Comparison of ENCODE assay signal across 16 mouse cellular contexts in the genomic region with DNA sequence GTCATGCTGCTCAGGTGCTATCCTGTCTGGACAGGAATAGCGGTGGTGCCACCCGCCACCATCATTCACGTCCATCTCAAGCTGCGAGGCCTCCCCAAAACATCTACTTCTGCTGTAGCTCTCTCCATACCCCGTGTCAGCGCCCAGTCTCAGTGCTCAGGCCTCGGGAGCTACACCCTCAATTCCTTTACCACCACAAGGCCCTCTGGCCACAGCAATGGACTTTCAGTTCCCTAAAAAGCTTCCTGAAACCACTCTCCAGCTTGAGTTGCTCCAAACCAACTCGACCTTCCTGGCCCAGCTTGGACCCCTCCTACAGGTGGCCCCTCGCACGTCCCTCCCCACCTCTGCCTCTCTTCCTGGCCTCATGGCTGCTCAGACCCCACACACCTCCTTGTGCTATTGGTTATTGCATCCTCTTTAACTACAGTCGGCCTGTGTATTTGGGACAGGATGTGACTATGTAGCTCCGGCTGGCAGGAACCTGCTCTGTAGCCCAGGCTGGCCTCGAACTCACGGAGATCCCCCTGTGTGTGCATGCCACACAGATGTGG. TPM values are rescaled to one million over a fixed set of nuclear protein-coding genes. Genes with fewer than 3 reads are reported as not detected.
DNase-seq lines count a peak whose midpoint lies in the region; ATAC-seq lines count a peak whose summit lies in the region.
"Had no signal": no experiment of that assay in that cellular context is flagged by ENCODE, and none has a peak within 500 bp of the region (broad histone marks: within the 10 kb centered on the region; RNA-seq: fewer than 3 reads in every experiment).

No protein-coding gene starts in this region.

- no peak overlapping the region for H3K4me3 ChIP-seq in brown adipose tissue, adult 24 weeks (ENCODE audit: insufficient read depth, low read depth, low read length)
- H3K4me3 ChIP-seq: neural tube, embryonic 15.5 days had no signal

- H3K4me1 ChIP-seq in brown adipose tissue, adult 24 weeks (ENCODE audit: control insufficient read depth, insufficient read depth, insufficient read length, low read length): peaks cover 7% of the 10 kb centered on the region

- H3K27ac ChIP-seq in brown adipose tissue, adult 24 weeks (replicated peaks; ENCODE audit: low read depth, low read length): peak overlapping the region; percentile 16; the same call in 1 of the 2 replicates
- H3K27ac ChIP-seq: hindbrain, embryonic 14.5 days; neural tube, embryonic 15.5 days had no signal

- peak; percentile 60 for ATAC-seq in megakaryocyte progenitor cell, adult 5-6 weeks (replicated peaks; ENCODE audit: poor library complexity)
- ATAC-seq: intestine, embryonic 16.5 days had no signal

- peak; percentile 33 for DNase-seq in layer of hippocampus, adult 11-12 months (ENCODE audit: low spot score)
- DNase-seq in layer of hippocampus, postnatal 25 days (ENCODE audit: extremely low spot score in 1 of 2, low spot score in 1 of 2): no peak
- peak; percentile 58 to 59 for DNase-seq in B cell, adult 2 months
- DNase-seq in cerebellum, adult 11 months: no peak
- no peak for DNase-seq in thymus, postnatal 0 days (ENCODE audit: low spot score)

RNA-seq across cellular contexts. Expression of gene Kcnk7, which starts 7.8 kb away (rescaled TPM):
- not detected for total RNA-seq in layer of hippocampus, postnatal 25 days (2021)
- not detected in 2 replicates for polyA plus RNA-seq in brown adipose tissue, adult 24 weeks (2012; ENCODE audit: insufficient read depth, insufficient read length, missing spikeins)
- not detected in 2 replicates for total RNA-seq in megakaryocyte progenitor cell, adult 5-6 weeks (2015)
- 0.14 TPM in 1 of 2 replicates, not detected in the other for total RNA-seq in megakaryocyte progenitor cell, adult 5-6 weeks (2017)
- 0.32 and 0.74 TPM in 2 replicates for polyA plus RNA-seq in thymus, postnatal 0 days (2015; fragmentation: Nextera tagmentation; extraction: Ambion mirVana)
- total RNA-seq: adrenal gland, postnatal 25 days; heart, adult 18-20 months; left cerebral cortex, postnatal 10 days; liver, adult 2 months; midbrain, postnatal 0 days had no signal
- polyA plus RNA-seq: embryonic facial prominence, embryonic 11.5 days; liver, adult 2 months had no signal

RNA-seq across cellular contexts. Expression of gene Ehbp1l1, which starts 14.1 kb away (rescaled TPM):
- 10 to 100 TPM; 14.6 to 17.2 TPM for total RNA-seq in layer of hippocampus, postnatal 25 days (2021)
- 45.3 and 47.1 TPM in 2 replicates for polyA plus RNA-seq in brown adipose tissue, adult 24 weeks (2012; ENCODE audit: insufficient read depth, insufficient read length, missing spikeins)
- 7.9 and 8.1 TPM in 2 replicates for total RNA-seq in megakaryocyte progenitor cell, adult 5-6 weeks (2015)
- 27.2 and 30.3 TPM in 2 replicates for total RNA-seq in megakaryocyte progenitor cell, adult 5-6 weeks (2017)
- polyA plus RNA-seq in thymus, postnatal 0 days (2015; fragmentation: Nextera tagmentation; extraction: Ambion mirVana): 17.6 TPM in 2 replicates

RNA-seq across cellular contexts. Expression of gene Fam89b, which starts 17.5 kb away (rescaled TPM):
- total RNA-seq in layer of hippocampus, postnatal 25 days (2021): 10 to 100 TPM; 29.3 to 32.9 TPM
- polyA plus RNA-seq in brown adipose tissue, adult 24 weeks (2012; ENCODE audit: insufficient read depth, insufficient read length, missing spikeins): 55.7 and 58.4 TPM in 2 replicates
- total RNA-seq in megakaryocyte progenitor cell, adult 5-6 weeks (2015): 40.5 and 42.3 TPM in 2 replicates
- 20.3 and 22.9 TPM in 2 replicates for total RNA-seq in megakaryocyte progenitor cell, adult 5-6 weeks (2017)
- polyA plus RNA-seq in thymus, postnatal 0 days (2015; fragmentation: Nextera tagmentation; extraction: Ambion mirVana): 91.8 and 92.5 TPM in 2 replicates

RNA-seq across cellular contexts. Expression of gene Pcnx3, which starts 23.3 kb away (rescaled TPM):
- total RNA-seq in layer of hippocampus, postnatal 25 days (2021): 10 to 100 TPM; 59.8 to 73.9 TPM
- 19.6 and 26.2 TPM in 2 replicates for polyA plus RNA-seq in brown adipose tissue, adult 24 weeks (2012; ENCODE audit: insufficient read depth, insufficient read length, missing spikeins)
- total RNA-seq in megakaryocyte progenitor cell, adult 5-6 weeks (2015): 21.6 and 24.5 TPM in 2 replicates
- 15.6 and 15.7 TPM in 2 replicates for total RNA-seq in megakaryocyte progenitor cell, adult 5-6 weeks (2017)
- polyA plus RNA-seq in thymus, postnatal 0 days (2015; fragmentation: Nextera tagmentation; extraction: Ambion mirVana): 13.7 and 19.4 TPM in 2 replicates

RNA-seq across cellular contexts. Expression of gene Map3k11, which starts 23.4 kb away (rescaled TPM):
- total RNA-seq in layer of hippocampus, postnatal 25 days (2021): 10 to 100 TPM; 17.4 to 21.1 TPM
- polyA plus RNA-seq in brown adipose tissue, adult 24 weeks (2012; ENCODE audit: insufficient read depth, insufficient read length, missing spikeins): 14.9 and 24.5 TPM in 2 replicates
- 13.0 and 16.1 TPM in 2 replicates for total RNA-seq in megakaryocyte progenitor cell, adult 5-6 weeks (2015)
- total RNA-seq in megakaryocyte progenitor cell, adult 5-6 weeks (2017): 19.2 and 22.9 TPM in 2 replicates
- 25.7 and 29.2 TPM in 2 replicates for polyA plus RNA-seq in thymus, postnatal 0 days (2015; fragmentation: Nextera tagmentation; extraction: Ambion mirVana)

Comparison
In these comparisons a context has a peak if more than half of its experiments do, and no peak if none do; other contexts are left out.
1. DNase-seq: peak in layer of hippocampus, adult 11-12 months (single experiment) and B cell, adult 2 months (2 of 2); none in layer of hippocampus, postnatal 25 days (0 of 2), cerebellum, adult 11 months (single experiment) and thymus, postnatal 0 days (single experiment).